In the genomic region with DNA sequence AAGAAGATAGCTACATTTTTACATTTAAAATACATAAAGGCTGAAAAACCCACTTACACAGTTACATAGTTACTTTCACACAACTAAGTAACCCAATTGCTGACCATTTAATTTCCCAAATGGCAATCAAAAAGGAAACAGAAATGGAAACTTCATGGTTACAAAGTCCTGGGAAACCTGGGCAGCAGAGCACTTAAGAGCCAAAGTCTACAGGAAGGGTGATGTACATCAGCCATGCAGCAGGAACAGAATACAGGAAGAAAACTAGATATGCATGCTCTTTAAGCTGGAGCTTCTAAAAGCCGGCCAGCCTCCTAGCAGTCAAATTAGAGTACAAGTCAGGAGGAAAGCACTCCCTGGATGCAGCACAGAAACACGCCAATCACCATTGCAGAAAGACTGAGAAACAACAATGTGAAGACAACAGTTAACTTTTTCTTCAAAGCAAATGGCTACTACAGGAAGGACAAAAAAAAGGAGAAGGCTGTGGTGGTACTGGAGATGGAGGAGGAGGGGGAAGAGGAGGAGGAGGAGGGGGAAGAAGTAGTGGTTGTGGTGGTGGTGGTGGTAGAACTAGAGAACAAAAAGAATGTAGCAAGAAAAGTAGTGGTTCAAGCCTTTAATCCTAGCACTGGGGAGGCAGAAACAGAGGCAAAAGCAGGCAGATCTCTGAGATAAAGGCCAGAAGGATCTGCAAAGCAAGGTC, we compare ENCODE assay signal across 17 mouse cellular contexts. TPM values are rescaled to one million over a fixed set of nuclear protein-coding genes. Genes with fewer than 3 reads are reported as not detected.
DNase-seq lines count a peak whose midpoint lies in the region; ATAC-seq and TF ChIP-seq lines count a peak whose summit lies in the region.
"Had no signal": no experiment of that assay in that cellular context is flagged by ENCODE, and none has a peak within 500 bp of the region (broad histone marks: within the 10 kb centered on the region; RNA-seq: fewer than 3 reads in every experiment).

No protein-coding gene starts in this region.

- no peaks in the 10 kb centered on the region for H3K27me3 ChIP-seq in embryonic facial prominence, embryonic 11.5 days (ENCODE audit: control insufficient read depth, insufficient read depth, low read length)
- no peaks in the 10 kb centered on the region for H3K27me3 ChIP-seq in embryonic facial prominence, embryonic 10.5 days (replicated peaks; ENCODE audit: low read depth, poor library complexity, severe bottlenecking)
- H3K27me3 ChIP-seq in liver, adult 2 months (ENCODE audit: control insufficient read depth, insufficient read depth, low read length), result no peaks in the 10 kb centered on the region
- no peaks in the 10 kb centered on the region for H3K27me3 ChIP-seq in liver, embryonic 14.5 days (ENCODE audit: control insufficient read depth, insufficient read depth, low read length)
- H3K27me3 ChIP-seq: embryonic facial prominence, embryonic 15.5 days; forebrain, embryonic 13.5 days; lung, embryonic 15.5 days; neural tube, embryonic 15.5 days had no signal

- DNase-seq in embryonic facial prominence, embryonic 11.5 days (ENCODE audit: low spot score), result peak; percentile 9
- DNase-seq in embryonic facial prominence, embryonic 10.5 days (ENCODE audit: low spot score), result no peak
- DNase-seq in liver, adult 2 months (ENCODE audit: extremely low read depth, low read depth, low spot score), result peak; percentile 73
- DNase-seq in liver, result no peak
- no peak for DNase-seq in liver, embryonic 14.5 days (ENCODE audit: low read depth in 3 of 3, low spot score in 3 of 3)
- no peak for DNase-seq in embryo, embryonic 9.5 days (ENCODE audit: extremely low spot score)
- DNase-seq in layer of hippocampus, adult 11-12 months (ENCODE audit: low spot score), result no peak
- no peak for DNase-seq in adrenal gland, postnatal 10 days
- DNase-seq: cerebellum, postnatal 36 days; heart, postnatal 10 days; kidney, postnatal 25 days had no signal

- no peak overlapping the region for H3K4me2 ChIP-seq in embryonic facial prominence, embryonic 11.5 days (ENCODE audit: low read depth, low read length)
- H3K4me2 ChIP-seq in liver, embryonic 14.5 days (ENCODE audit: low read depth), result 0 out of 2 replicates have a peak overlapping the region, but pooled peaks have one; percentile 6
- H3K4me2 ChIP-seq: embryonic facial prominence, embryonic 15.5 days; forebrain, embryonic 13.5 days; lung, embryonic 15.5 days; neural tube, embryonic 15.5 days had no signal

- no peak overlapping the region for H3K4me3 ChIP-seq in embryonic facial prominence, embryonic 11.5 days (ENCODE audit: low read depth, low read length)
- no peak overlapping the region for H3K4me3 ChIP-seq in embryonic facial prominence, embryonic 10.5 days
- no peak overlapping the region for H3K4me3 ChIP-seq in liver, adult 2 months (ENCODE audit: insufficient read depth, low read depth, low read length)
- H3K4me3 ChIP-seq in liver, embryonic 14.5 days (ENCODE audit: insufficient read depth in 1 of 2, low read depth in 2 of 2, low read length in 2 of 2), result no peak overlapping the region
- H3K4me3 ChIP-seq: embryonic facial prominence, embryonic 15.5 days; forebrain, embryonic 13.5 days; limb, embryonic 10.5 days; lung, embryonic 15.5 days; midbrain, embryonic 10.5 days; neural tube, embryonic 15.5 days had no signal

- no peak overlapping the region; the same call in 1 of the 2 replicates for H3K27ac ChIP-seq in embryonic facial prominence, embryonic 11.5 days (replicated peaks; ENCODE audit: low read depth, low read length)
- no peak overlapping the region for H3K27ac ChIP-seq in embryonic facial prominence, embryonic 10.5 days (replicated peaks)
- no peak overlapping the region for H3K27ac ChIP-seq in liver, adult 2 months (replicated peaks; ENCODE audit: insufficient read depth, low read depth, low read length)
- 0 out of 2 replicates have a peak overlapping the region, but pooled peaks have one; percentile 14 for H3K27ac ChIP-seq in liver, embryonic 14.5 days
- H3K27ac ChIP-seq: embryonic facial prominence, embryonic 15.5 days; forebrain, embryonic 13.5 days; limb, embryonic 10.5 days; lung, embryonic 15.5 days; midbrain, embryonic 10.5 days; neural tube, embryonic 15.5 days had no signal

- TF ChIP-seq POLR2A in liver, adult 2 months (IDR thresholded peaks at IDR 0.05; ENCODE audit: extremely low read depth, insufficient read depth, low read length), result no peak

- TF ChIP-seq EP300 in liver, embryonic 14.5 days (IDR thresholded peaks at IDR 0.05; ENCODE audit: low read depth), result no peak

- ATAC-seq in embryonic facial prominence, embryonic 11.5 days (replicated peaks; ENCODE audit: insufficient number of reproducible peaks, low FRiP score, low TSS enrichment, low read depth), result no peak
- ATAC-seq in liver, embryonic 14.5 days (ENCODE audit: insufficient read depth), result no peak
- ATAC-seq: forebrain, embryonic 13.5 days had no signal

- TF ChIP-seq CTCF in liver, adult 2 months (IDR thresholded peaks at IDR 0.05; ENCODE audit: low read depth, low read length), result no peak
- no peak for TF ChIP-seq CTCF in liver, embryonic 14.5 days (IDR thresholded peaks at IDR 0.05; ENCODE audit: low read depth)

- H3K79me2 ChIP-seq in liver, adult 2 months (ENCODE audit: control insufficient read depth, insufficient read depth, low read length), result peaks cover 33% of the 10 kb centered on the region

- H3K4me1 ChIP-seq in embryonic facial prominence, embryonic 11.5 days (ENCODE audit: control insufficient read depth, insufficient read depth, low read length), result no peaks in the 10 kb centered on the region
- peaks cover 27% of the 10 kb centered on the region for H3K4me1 ChIP-seq in embryonic facial prominence, embryonic 10.5 days
- peaks cover 5% of the 10 kb centered on the region for H3K4me1 ChIP-seq in liver, adult 2 months (ENCODE audit: control insufficient read depth, insufficient read depth, low read length)
- peaks cover 27 to 31% of the 10 kb centered on the region in 2 experiments for H3K4me1 ChIP-seq in liver, embryonic 14.5 days (replicated peaks; ENCODE audit: control insufficient read depth in 2 of 2, insufficient read depth in 2 of 2, low read length in 1 of 2)
- H3K4me1 ChIP-seq: forebrain, embryonic 13.5 days; limb, embryonic 10.5 days had no signal

- H3K9ac ChIP-seq in embryonic facial prominence, embryonic 11.5 days (replicated peaks; ENCODE audit: low read length), result no peak overlapping the region
- H3K9ac ChIP-seq in liver, adult 2 months (ENCODE audit: low read depth, low read length), result no peak overlapping the region
- no peak overlapping the region for H3K9ac ChIP-seq in liver, embryonic 14.5 days (replicated peaks)
- H3K9ac ChIP-seq: embryonic facial prominence, embryonic 15.5 days; forebrain, embryonic 13.5 days; lung, embryonic 15.5 days; neural tube, embryonic 15.5 days had no signal

- H3K36me3 ChIP-seq in embryonic facial prominence, embryonic 11.5 days (replicated peaks; ENCODE audit: control insufficient read depth, insufficient read depth, low read depth, low read length), result no peaks in the 10 kb centered on the region
- H3K36me3 ChIP-seq in embryonic facial prominence, embryonic 10.5 days (replicated peaks), result peaks cover 23% of the 10 kb centered on the region
- peaks cover 7% of the 10 kb centered on the region; the same call in 1 of the 2 replicates for H3K36me3 ChIP-seq in liver, adult 2 months (ENCODE audit: control insufficient read depth, insufficient read depth, low read length)
- peaks cover 10% of the 10 kb centered on the region for H3K36me3 ChIP-seq in liver, embryonic 14.5 days (replicated peaks; ENCODE audit: control insufficient read depth, insufficient read depth, low read depth)

- 56% methylated on average over 2 of the region's 2 CpGs for WGBS in embryonic facial prominence, embryonic 11.5 days
- WGBS in embryonic facial prominence, embryonic 10.5 days, result 57% methylated on average over 2 of the region's 2 CpGs
- 54% methylated on average over 2 of the region's 2 CpGs for WGBS in liver, adult 2 months
- WGBS in liver, embryonic 14.5 days (ENCODE audit: insufficient replicate concordance), result 33% methylated on average over 2 of the region's 2 CpGs

- no peaks in the 10 kb centered on the region for H3K9me3 ChIP-seq in embryonic facial prominence, embryonic 11.5 days (replicated peaks; ENCODE audit: control insufficient read depth, low read length)
- H3K9me3 ChIP-seq in embryonic facial prominence, embryonic 10.5 days, result no peaks in the 10 kb centered on the region
- no peaks in the 10 kb centered on the region for H3K9me3 ChIP-seq in liver, embryonic 14.5 days (ENCODE audit: control insufficient read depth, low read length)
- H3K9me3 ChIP-seq: embryonic facial prominence, embryonic 15.5 days; forebrain, embryonic 13.5 days; limb, embryonic 10.5 days; lung, embryonic 15.5 days; midbrain, embryonic 10.5 days; neural tube, embryonic 15.5 days had no signal

RNA-seq across cellular contexts. Expression of gene Map2k4, which starts 11.0 kb away (rescaled TPM):
- polyA plus RNA-seq in embryonic facial prominence, embryonic 11.5 days (2014; fragmentation: Nextera tagmentation; extraction: Ambion mirVana), result 91.6 and 96.1 TPM in 2 replicates
- polyA plus RNA-seq in embryonic facial prominence, embryonic 10.5 days (2016; fragmentation: Nextera tagmentation; extraction: Ambion mirVana), result 66.5 and 66.9 TPM in 2 replicates
- total RNA-seq in liver, adult 2 months (2014; rRNA removed), result 23.3 and 27.1 TPM in 2 replicates
- polyA plus RNA-seq in liver, adult 2 months (2012; rRNA removed), result 11.4 and 11.6 TPM in 2 replicates
- polyA plus RNA-seq in liver, embryonic 14.5 days (2012; rRNA removed), result 12.7 and 15.8 TPM in 2 replicates
- 37.0 and 40.6 TPM in 2 replicates for polyA plus RNA-seq in liver, embryonic 14.5 days (2014; fragmentation: Nextera tagmentation; extraction: Ambion mirVana)
- total RNA-seq in adrenal gland, postnatal 10 days (2021), result 10 to 100 TPM; 42.7 to 46.4 TPM

RNA-seq across cellular contexts. Expression of gene Zkscan6, which starts 29.9 kb away (rescaled TPM):
- polyA plus RNA-seq in embryonic facial prominence, embryonic 11.5 days (2014; fragmentation: Nextera tagmentation; extraction: Ambion mirVana), result 12.6 and 13.0 TPM in 2 replicates
- 10.8 and 12.3 TPM in 2 replicates for polyA plus RNA-seq in embryonic facial prominence, embryonic 10.5 days (2016; fragmentation: Nextera tagmentation; extraction: Ambion mirVana)
- total RNA-seq in liver, adult 2 months (2014; rRNA removed), result 3.3 and 3.5 TPM in 2 replicates
- 1.7 and 1.9 TPM in 2 replicates for polyA plus RNA-seq in liver, adult 2 months (2012; rRNA removed)
- polyA plus RNA-seq in liver, embryonic 14.5 days (2012; rRNA removed), result 2.2 and 2.5 TPM in 2 replicates
- polyA plus RNA-seq in liver, embryonic 14.5 days (2014; fragmentation: Nextera tagmentation; extraction: Ambion mirVana), result 4.5 and 4.9 TPM in 2 replicates
- total RNA-seq in adrenal gland, postnatal 10 days (2021), result 10 to 100 TPM; 10.8 to 12.9 TPM

Comparison
In these comparisons a context has a peak if more than half of its experiments do, and no peak if none do; other contexts are left out.
1. DNase-seq: peak in embryonic facial prominence, embryonic 11.5 days (single experiment) and liver, adult 2 months (single experiment); none in embryonic facial prominence, embryonic 10.5 days (single experiment), liver (single experiment), liver, embryonic 14.5 days (0 of 3), embryo, embryonic 9.5 days (single experiment), layer of hippocampus, adult 11-12 months (single experiment) and adrenal gland, postnatal 10 days (single experiment).